Mouse (Mus musculus): ENCODE results near the gene Zbtb1.
A peak's percentile ranks its signal among the peaks of the same experiment; 100 is the strongest.

Zbtb1 gene

GRCm38 (mm10) chr12:76369978-76370830, at the start of gene Zbtb1:
Gene Zbtb1, plus strand, starts transcription at chr12:76370266.
- DNase-seq, result peak; percentile 80

- DNase-seq, result peak; percentile 73
Observed at GRCm38 (mm10) chr12:76324679-76325431, 45.2 kb upstream of the Zbtb1 start, which contains the start of gene Akap5. Gene Akap5, plus strand, starts transcription at chr12:76324891.

- DNase-seq, result peak; percentile 29
Observed at GRCm38 (mm10) chr12:76326437-76327220, 43.4 kb upstream of the Zbtb1 start.

GRCm38 (mm10) chr12:76328567-76329354, 41.3 kb upstream of the Zbtb1 start:
- no peak for DNase-seq

- DNase-seq, result no peak
Observed at GRCm38 (mm10) chr12:76333688-76334087, 36.4 kb upstream of the Zbtb1 start.

GRCm38 (mm10) chr12:76335641-76336040, 34.4 kb upstream of the Zbtb1 start:
- no peak for DNase-seq

GRCm38 (mm10) chr12:76336111-76336965, 33.7 kb upstream of the Zbtb1 start:
- no peak for DNase-seq

- DNase-seq, result peak; percentile 35
Observed at GRCm38 (mm10) chr12:76341080-76341479, 29.0 kb upstream of the Zbtb1 start.

- DNase-seq, result no peak
Observed at GRCm38 (mm10) chr12:76345759-76346455, 24.2 kb upstream of the Zbtb1 start.

GRCm38 (mm10) chr12:76349680-76350220, 20.3 kb upstream of the Zbtb1 start:
- DNase-seq, result no peak

- no peak for DNase-seq
Observed at GRCm38 (mm10) chr12:76360868-76361267, 9.2 kb upstream of the Zbtb1 start.

- no peak for DNase-seq
Observed at GRCm38 (mm10) chr12:76361405-76362302, 8.4 kb upstream of the Zbtb1 start.

GRCm38 (mm10) chr12:76362303-76362676, 7.8 kb upstream of the Zbtb1 start:
- DNase-seq, result no peak

- no peak for DNase-seq
Observed at GRCm38 (mm10) chr12:76366276-76366675, 3.8 kb upstream of the Zbtb1 start.

GRCm38 (mm10) chr12:76367096-76367995, 2.7 kb upstream of the Zbtb1 start:
- no peak for DNase-seq

GRCm38 (mm10) chr12:76368201-76368789, 1.8 kb upstream of the Zbtb1 start:
- DNase-seq, result no peak

- DNase-seq, result peak; percentile 52
Observed at GRCm38 (mm10) chr12:76368790-76369205, 1.3 kb upstream of the Zbtb1 start.
